Mouse (Mus musculus): Measurements from ENCODE around the gene Bcar3. TPM values are rescaled to one million over a fixed set of nuclear protein-coding genes. Genes with fewer than 3 reads are reported as not detected.
A peak's percentile ranks its signal among the peaks of the same experiment; 100 is the strongest.

The Bcar3 gene
- polyA plus RNA-seq, 1 experiment from 2014 or later, result 14.0 TPM

GRCm38 (mm10) chr3:122337992-122338391 is 44.1 kb downstream of the Bcar3 start:
- H3K4me1 ChIP-seq (ENCODE audit: insufficient read depth), result no peaks in the 10 kb centered on the region; the same call in 1 of the 2 replicates
- no peak for TF ChIP-seq CTCF (IDR thresholded peaks at IDR 0.05; ENCODE audit: low read depth)
- H3K4me3 ChIP-seq (ENCODE audit: low read depth, low read length), result no peak overlapping the region
- no peaks in the 10 kb centered on the region for H3K36me3 ChIP-seq (ENCODE audit: insufficient read depth)
- 34% methylated on average over 5 of the region's 5 CpGs for WGBS
- no peaks in the 10 kb centered on the region for H3K27me3 ChIP-seq (ENCODE audit: insufficient read depth, low read length)
- H3K4me2 ChIP-seq, result no peak overlapping the region
- DNase-seq (peak; percentile 49), ATAC-seq (ENCODE audit: insufficient read depth) (peak; percentile 32; the same call in 1 of the 2 replicates)
- H3K9me3 ChIP-seq (ENCODE audit: low read depth, low read length), result no peaks in the 10 kb centered on the region
- no peak overlapping the region for H3K9ac ChIP-seq
- no peak overlapping the region for H3K27ac ChIP-seq (ENCODE audit: low read depth)

- DNase-seq, result no peak
- H3K27ac ChIP-seq (ENCODE audit: low read depth), result no peak overlapping the region
- H3K4me1 ChIP-seq (ENCODE audit: insufficient read depth), result no peaks in the 10 kb centered on the region; the same call in 1 of the 2 replicates
- H3K4me2 ChIP-seq, result no peak overlapping the region
- no peaks in the 10 kb centered on the region for H3K9me3 ChIP-seq (ENCODE audit: low read depth, low read length)
- H3K36me3 ChIP-seq (ENCODE audit: insufficient read depth), result no peaks in the 10 kb centered on the region
- TF ChIP-seq CTCF (IDR thresholded peaks at IDR 0.05; ENCODE audit: low read depth), result no peak
- H3K9ac ChIP-seq, result no peak overlapping the region
- 88% methylated on average over 7 of the region's 7 CpGs for WGBS
- no peak for ATAC-seq (ENCODE audit: insufficient read depth)
- no peak overlapping the region for H3K4me3 ChIP-seq (ENCODE audit: low read depth, low read length)
- H3K27me3 ChIP-seq (ENCODE audit: insufficient read depth, low read length), result no peaks in the 10 kb centered on the region
Observed at GRCm38 (mm10) chr3:122338897-122339296, 45.0 kb downstream of the Bcar3 start.

- peak; percentile 21 for DNase-seq
- Histone ChIP-seq H3K9ac (no peak overlapping the region), H3K36me3 (ENCODE audit: insufficient read depth) (no peaks in the 10 kb centered on the region), H3K27me3 (ENCODE audit: insufficient read depth, low read length) (no peaks in the 10 kb centered on the region), H3K27ac (ENCODE audit: low read depth) (no peak overlapping the region), H3K4me1 (ENCODE audit: insufficient read depth) (no peaks in the 10 kb centered on the region), H3K4me3 (ENCODE audit: low read depth, low read length) (no peak overlapping the region), H3K4me2 (no peak overlapping the region), H3K9me3 (ENCODE audit: low read depth, low read length) (no peaks in the 10 kb centered on the region)
- no peak for TF ChIP-seq CTCF (IDR thresholded peaks at IDR 0.05; ENCODE audit: low read depth)
- WGBS, result 65% methylated on average over 13 of the region's 13 CpGs
- no peak for ATAC-seq (ENCODE audit: insufficient read depth)
Observed at GRCm38 (mm10) chr3:122340135-122341068, 46.5 kb downstream of the Bcar3 start.

- no peak for TF ChIP-seq CTCF (IDR thresholded peaks at IDR 0.05; ENCODE audit: low read depth)
- ATAC-seq (ENCODE audit: insufficient read depth) (no peak), DNase-seq (no peak)
- H3K4me1 ChIP-seq (ENCODE audit: insufficient read depth), result peaks cover 5% of the 10 kb centered on the region
- no peak overlapping the region for H3K9ac ChIP-seq
- H3K4me2 ChIP-seq, result no peak overlapping the region
- H3K27me3 ChIP-seq (ENCODE audit: insufficient read depth, low read length), result no peaks in the 10 kb centered on the region
- no peak overlapping the region for H3K4me3 ChIP-seq (ENCODE audit: low read depth, low read length)
- H3K27ac ChIP-seq (ENCODE audit: low read depth), result no peak overlapping the region
- WGBS, result 63% methylated on average over 9 of the region's 9 CpGs
- H3K9me3 ChIP-seq (ENCODE audit: low read depth, low read length), result no peaks in the 10 kb centered on the region
- no peaks in the 10 kb centered on the region for H3K36me3 ChIP-seq (ENCODE audit: insufficient read depth)
Observed at GRCm38 (mm10) chr3:122343437-122343853, 49.5 kb downstream of the Bcar3 start.

GRCm38 (mm10) chr3:122344350-122344749 is 50.4 kb downstream of the Bcar3 start:
- Histone ChIP-seq H3K27me3 (ENCODE audit: insufficient read depth, low read length) (no peaks in the 10 kb centered on the region), H3K36me3 (ENCODE audit: insufficient read depth) (no peaks in the 10 kb centered on the region), H3K4me3 (ENCODE audit: low read depth, low read length) (no peak overlapping the region), H3K9ac (no peak overlapping the region), H3K27ac (ENCODE audit: low read depth) (no peak overlapping the region), H3K4me2 (no peak overlapping the region), H3K4me1 (ENCODE audit: insufficient read depth) (peaks cover 5% of the 10 kb centered on the region), H3K9me3 (ENCODE audit: low read depth, low read length) (no peaks in the 10 kb centered on the region)
- ATAC-seq (ENCODE audit: insufficient read depth) (no peak), DNase-seq (no peak)
- no peak for TF ChIP-seq CTCF (IDR thresholded peaks at IDR 0.05; ENCODE audit: low read depth)
- WGBS, result 48% methylated on average over 5 of the region's 5 CpGs

- no peak overlapping the region for H3K9ac ChIP-seq
- no peaks in the 10 kb centered on the region for H3K27me3 ChIP-seq (ENCODE audit: insufficient read depth, low read length)
- TF ChIP-seq CTCF (IDR thresholded peaks at IDR 0.05; ENCODE audit: low read depth), result no peak
- H3K4me1 ChIP-seq (ENCODE audit: insufficient read depth), result peaks cover 5% of the 10 kb centered on the region
- no peak for DNase-seq
- no peak overlapping the region for H3K4me2 ChIP-seq
- WGBS, result 81% methylated on average over 1 of the region's 1 CpGs
- H3K9me3 ChIP-seq (ENCODE audit: low read depth, low read length), result no peaks in the 10 kb centered on the region
- ATAC-seq (ENCODE audit: insufficient read depth), result no peak
- no peaks in the 10 kb centered on the region for H3K36me3 ChIP-seq (ENCODE audit: insufficient read depth)
- H3K4me3 ChIP-seq (ENCODE audit: low read depth, low read length), result no peak overlapping the region
- no peak overlapping the region for H3K27ac ChIP-seq (ENCODE audit: low read depth)
Observed at GRCm38 (mm10) chr3:122345977-122346472, 52.1 kb downstream of the Bcar3 start.

- DNase-seq (no peak), ATAC-seq (ENCODE audit: insufficient read depth) (no peak)
- Histone ChIP-seq H3K4me3 (ENCODE audit: low read depth, low read length) (no peak overlapping the region), H3K4me1 (ENCODE audit: insufficient read depth) (peaks cover 5% of the 10 kb centered on the region), H3K4me2 (no peak overlapping the region), H3K27me3 (ENCODE audit: insufficient read depth, low read length) (no peaks in the 10 kb centered on the region), H3K27ac (ENCODE audit: low read depth) (no peak overlapping the region), H3K9ac (no peak overlapping the region), H3K36me3 (ENCODE audit: insufficient read depth) (no peaks in the 10 kb centered on the region), H3K9me3 (ENCODE audit: low read depth, low read length) (no peaks in the 10 kb centered on the region)
- TF ChIP-seq CTCF (IDR thresholded peaks at IDR 0.05; ENCODE audit: low read depth), result no peak
- 94% methylated on average over 2 of the region's 2 CpGs for WGBS
Observed at GRCm38 (mm10) chr3:122346600-122346999, 52.7 kb downstream of the Bcar3 start.
